Mouse (Mus musculus) midbrain, embryonic 11.5 days (tissue): ENCODE data around the gene Slc37a3. TPM values are rescaled to one million over a fixed set of nuclear protein-coding genes. Genes with fewer than 3 reads are reported as not detected.

Experiments used
- ATAC-seq: fragments of 200-750 bp; cut with Nextera tagmentation; 2 replicates; pipeline ENCODE4 v1.8.0; 2017; ENCODE audit warnings: moderate TSS enrichment, moderate library complexity; ENCODE audit not compliant: low FRiP score
- DNase-seq: peaks from one replicate; pipeline ENCODE4 v3.0.0; 2015; ENCODE audit warnings: low spot score; ENCODE audit errors: missing footprints
- H3K27ac ChIP-seq: fragments of 300-500 bp; sonication (generic); 2 replicates; pipeline ENCODE4 v1.5.1; 2014; ENCODE audit warnings: low read depth, low read length
- H3K27me3 ChIP-seq: fragments of 300-500 bp; sonication (generic); 2 replicates; pipeline ENCODE4 v1.6.1; 2014; ENCODE audit warnings: mild to moderate bottlenecking, low read length, moderate library complexity, mixed read lengths; ENCODE audit not compliant: control insufficient read depth, insufficient read depth
- H3K36me3 ChIP-seq: fragments of 300-500 bp; sonication (generic); 2 replicates; pipeline ENCODE4 v1.6.1; 2014; ENCODE audit warnings: mild to moderate bottlenecking, low read length, moderate library complexity, mixed read lengths; ENCODE audit not compliant: control insufficient read depth, insufficient read depth
- H3K4me1 ChIP-seq: fragments of 300-500 bp; sonication (generic); 2 replicates; pipeline ENCODE4 v1.6.1; 2014; ENCODE audit warnings: low read length; ENCODE audit not compliant: control insufficient read depth, insufficient read depth
- H3K4me2 ChIP-seq: fragments of 300-500 bp; sonication (generic); 2 replicates; pipeline ENCODE4 v1.6.1; 2014; ENCODE audit warnings: mild to moderate bottlenecking, moderate library complexity
- H3K4me3 ChIP-seq: fragments of 300-500 bp; sonication (generic); 2 replicates; pipeline ENCODE4 v1.5.1; 2014; ENCODE audit warnings: low read depth, low read length
- H3K9ac ChIP-seq: fragments of 300-500 bp; sonication (generic); 2 replicates; pipeline ENCODE4 v1.6.1; 2014; ENCODE audit warnings: low read length
- H3K9me3 ChIP-seq: fragments of 300-500 bp; sonication (generic); 2 replicates; pipeline ENCODE4 v1.6.1; 2016; ENCODE audit warnings: low read length; ENCODE audit not compliant: control insufficient read depth
- WGBS: fragments of 180-500 bp; shearing (Covaris S2); extraction: QIAGEN DNeasy Blood & Tissue Kit; methylation state at CpG from one replicate; pipeline ENCODE4 v1.1.7; 2014; 5-methylcytosine and 5-hydroxymethylcytosine counted together
- polyA plus RNA-seq: library from polyadenylated mRNA; unstranded; fragments of >200 nt; fragmentation: Nextera tagmentation; extraction: Ambion mirVana; gene quantifications from 2 replicates; pipeline ENCODE4 v1.2.1, GENCODE M21; 2014

The Slc37a3 gene
- polyA plus RNA-seq, 1 experiment from 2014 or later = 43.6 TPM

- DNase-seq = no peak
- Histone ChIP-seq H3K27me3 (no peaks in the 10 kb centered on the region), H3K4me1 (no peaks in the 10 kb centered on the region), H3K4me2 (no peak overlapping the region), H3K27ac (no peak overlapping the region), H3K36me3 (no peaks in the 10 kb centered on the region), H3K9ac (no peak overlapping the region), H3K4me3 (no peak overlapping the region), H3K9me3 (no peaks in the 10 kb centered on the region)
- no peak for ATAC-seq
- WGBS = 86% methylated on average over 5 of the region's 6 CpGs
Measured at GRCm38 (mm10) chr6:39316089-39316488, 61.4 kb downstream of the Slc37a3 start.

- no peak overlapping the region for H3K27ac ChIP-seq
- H3K9ac ChIP-seq = no peak overlapping the region
- DNase-seq (no peak), ATAC-seq (no peak)
- no peak overlapping the region for H3K4me3 ChIP-seq
- 95% methylated on average over 12 of the region's 12 CpGs for WGBS
- no peaks in the 10 kb centered on the region for H3K4me1 ChIP-seq
- no peaks in the 10 kb centered on the region for H3K36me3 ChIP-seq
- H3K4me2 ChIP-seq = no peak overlapping the region
- H3K27me3 ChIP-seq = no peaks in the 10 kb centered on the region
- no peaks in the 10 kb centered on the region for H3K9me3 ChIP-seq
Measured at GRCm38 (mm10) chr6:39314461-39314860, 63.0 kb downstream of the Slc37a3 start.

- H3K9me3 ChIP-seq = no peaks in the 10 kb centered on the region
- peak; percentile 73 for DNase-seq
- H3K27me3 ChIP-seq = no peaks in the 10 kb centered on the region
- no peak overlapping the region for H3K4me2 ChIP-seq
- 88% methylated on average over 3 of the region's 3 CpGs for WGBS
- H3K27ac ChIP-seq = no peak overlapping the region
- no peak overlapping the region for H3K4me3 ChIP-seq
- no peak overlapping the region for H3K9ac ChIP-seq
- ATAC-seq = no peak
- H3K36me3 ChIP-seq = no peaks in the 10 kb centered on the region
- no peaks in the 10 kb centered on the region for H3K4me1 ChIP-seq
Measured at GRCm38 (mm10) chr6:39311786-39312185, 65.7 kb downstream of the Slc37a3 start.

GRCm38 (mm10) chr6:39304371-39304874 lies 73.1 kb downstream of the Slc37a3 start:
- Histone ChIP-seq H3K4me2 (no peak overlapping the region), H3K27me3 (no peaks in the 10 kb centered on the region), H3K4me1 (peaks cover 5% of the 10 kb centered on the region), H3K27ac (no peak overlapping the region; the same call in 1 of the 2 replicates), H3K9ac (no peak overlapping the region), H3K4me3 (no peak overlapping the region), H3K36me3 (no peaks in the 10 kb centered on the region), H3K9me3 (no peaks in the 10 kb centered on the region)
- DNase-seq (peak; percentile 91), ATAC-seq (peak; percentile 35; the same call in 1 of the 2 replicates)
- WGBS = 9% methylated on average over 6 of the region's 6 CpGs

- ATAC-seq (no peak), DNase-seq (peak; percentile 51)
- Histone ChIP-seq H3K4me3 (no peak overlapping the region), H3K27me3 (no peaks in the 10 kb centered on the region), H3K4me1 (peaks cover 5% of the 10 kb centered on the region), H3K9me3 (no peaks in the 10 kb centered on the region), H3K27ac (no peak overlapping the region), H3K9ac (no peak overlapping the region), H3K4me2 (no peak overlapping the region), H3K36me3 (no peaks in the 10 kb centered on the region)
- 79% methylated on average over 3 of the region's 3 CpGs for WGBS
Measured at GRCm38 (mm10) chr6:39301484-39301883, 76.0 kb downstream of the Slc37a3 start.

GRCm38 (mm10) chr6:39297079-39297478 lies 80.4 kb downstream of the Slc37a3 start:
- ATAC-seq (no peak), DNase-seq (no peak)

GRCm38 (mm10) chr6:39296474-39296873 lies 81.0 kb downstream of the Slc37a3 start:
- WGBS = 77% methylated on average over 4 of the region's 4 CpGs
- ATAC-seq (no peak), DNase-seq (no peak)
- Histone ChIP-seq H3K27me3 (no peaks in the 10 kb centered on the region), H3K36me3 (no peaks in the 10 kb centered on the region), H3K4me2 (no peak overlapping the region), H3K9ac (no peak overlapping the region), H3K4me1 (no peaks in the 10 kb centered on the region), H3K9me3 (no peaks in the 10 kb centered on the region), H3K27ac (no peak overlapping the region), H3K4me3 (no peak overlapping the region)

More at GRCm38 (mm10) chr6:39297079-39297478, 80.4 kb downstream of the Slc37a3 start:
- H3K27ac ChIP-seq = no peak overlapping the region
- no peak overlapping the region for H3K4me3 ChIP-seq
- no peak overlapping the region for H3K4me2 ChIP-seq
- no peaks in the 10 kb centered on the region for H3K9me3 ChIP-seq
- H3K27me3 ChIP-seq = no peaks in the 10 kb centered on the region
- no peak overlapping the region for H3K9ac ChIP-seq
- H3K4me1 ChIP-seq = no peaks in the 10 kb centered on the region
- 95% methylated on average over 6 of the region's 6 CpGs for WGBS
- no peaks in the 10 kb centered on the region for H3K36me3 ChIP-seq

GRCm38 (mm10) chr6:39295727-39296411 lies 81.6 kb downstream of the Slc37a3 start:
- no peak overlapping the region for H3K4me3 ChIP-seq
- no peak overlapping the region for H3K27ac ChIP-seq
- no peak overlapping the region for H3K4me2 ChIP-seq
- no peaks in the 10 kb centered on the region for H3K9me3 ChIP-seq
- 50% methylated on average over 14 of the region's 14 CpGs for WGBS
- DNase-seq = no peak
- H3K9ac ChIP-seq = no peak overlapping the region
- ATAC-seq = no peak
- H3K36me3 ChIP-seq = no peaks in the 10 kb centered on the region
- no peaks in the 10 kb centered on the region for H3K27me3 ChIP-seq
- no peaks in the 10 kb centered on the region for H3K4me1 ChIP-seq

- Histone ChIP-seq H3K9me3 (no peaks in the 10 kb centered on the region), H3K27ac (no peak overlapping the region), H3K27me3 (no peaks in the 10 kb centered on the region), H3K4me3 (no peak overlapping the region), H3K4me1 (no peaks in the 10 kb centered on the region; the same call in 1 of the 2 replicates), H3K9ac (no peak overlapping the region), H3K36me3 (no peaks in the 10 kb centered on the region), H3K4me2 (no peak overlapping the region)
- 85% methylated on average over 7 of the region's 7 CpGs for WGBS
- DNase-seq = no peak
- no peak for ATAC-seq
Measured at GRCm38 (mm10) chr6:39289721-39290120, 87.8 kb downstream of the Slc37a3 start.
